Mouse (Mus musculus) limb, embryonic 14.5 days (tissue): Measurements from ENCODE around the gene Trim46. TPM values are rescaled to one million over a fixed set of nuclear protein-coding genes. Genes with fewer than 3 reads are reported as not detected.

Experiments
- ATAC-seq: fragments of 200-750 bp; cut with Nextera tagmentation; 2 replicates; pipeline ENCODE4 v1.8.0; 2017; ENCODE audit warnings: low read depth, moderate number of reproducible peaks, moderate TSS enrichment; ENCODE audit not compliant: low FRiP score
- DNase-seq: peaks from one replicate; pipeline ENCODE4 v3.0.0-alpha.2; 2015; ENCODE audit warnings: low spot score
- H3K27ac ChIP-seq: fragments of 300-500 bp; sonication (generic); replicated peaks from 2 replicates; pipeline ENCODE4 v1.5.1; 2014; ENCODE audit warnings: low read depth, mild to moderate bottlenecking, low read length, moderate library complexity, mixed read lengths
- H3K27me3 ChIP-seq: fragments of 300-500 bp; sonication (generic); 2 replicates; pipeline ENCODE4 v1.6.1; 2014; ENCODE audit warnings: low read length, mixed read lengths; ENCODE audit not compliant: control insufficient read depth, insufficient read depth
- H3K36me3 ChIP-seq: fragments of 300-500 bp; sonication (generic); 2 replicates; pipeline ENCODE4 v1.6.1; 2014; ENCODE audit warnings: mild to moderate bottlenecking, low read length, moderate library complexity, mixed read lengths; ENCODE audit not compliant: control insufficient read depth, insufficient read depth
- H3K4me1 ChIP-seq: fragments of 300-500 bp; sonication (generic); 2 replicates; pipeline ENCODE4 v1.6.1; 2014; ENCODE audit warnings: antibody characterized with exemption, low read length, mixed read lengths; ENCODE audit not compliant: control insufficient read depth, insufficient read depth
- H3K4me2 ChIP-seq: fragments of 300-500 bp; sonication (generic); replicated peaks from 2 replicates; pipeline ENCODE4 v1.6.1; 2014; ENCODE audit warnings: low read depth, mild to moderate bottlenecking, low read length, moderate library complexity; ENCODE audit not compliant: severe bottlenecking
- H3K4me3 ChIP-seq: fragments of 300-500 bp; sonication (generic); replicated peaks from 2 replicates; pipeline ENCODE4 v1.5.1; 2014; ENCODE audit warnings: low read length
- H3K9ac ChIP-seq: fragments of 300-500 bp; sonication (generic); 2 replicates; pipeline ENCODE4 v1.6.1; 2014; ENCODE audit warnings: mild to moderate bottlenecking, low read depth, low read length, moderate library complexity; ENCODE audit not compliant: severe bottlenecking
- H3K9me3 ChIP-seq: fragments of 300-500 bp; sonication (generic); 2 replicates; pipeline ENCODE4 v1.6.1; 2016; ENCODE audit warnings: low read length; ENCODE audit not compliant: control insufficient read depth
- POLR2A ChIP-seq: fragments of 200-500 bp; IDR thresholded peaks from 2 replicates; pipeline ENCODE4 v1.8.0; 2012; ENCODE audit warnings: inconsistent platforms, mild to moderate bottlenecking, moderate library complexity, borderline replicate concordance; ENCODE audit not compliant: insufficient read depth, insufficient read length; ENCODE audit errors: extremely low read depth
- WGBS: fragments of 180-500 bp; shearing (Covaris S2); extraction: QIAGEN DNeasy Blood & Tissue Kit; methylation state at CpG from one replicate; pipeline ENCODE4 v1.1.7; 2014; 5-methylcytosine and 5-hydroxymethylcytosine counted together
- polyA plus RNA-seq, 2 experiments: library from polyadenylated mRNA; depleted of rRNA in 1 of 2; stranded (reverse) in 1 of 2; unstranded in 1 of 2; fragments of >200 nt; fragmentation: Nextera tagmentation in 1 of 2; extraction: Ambion mirVana in 1 of 2; gene quantifications; 2 replicates each; pipeline versions ENCODE4 v1.2.1 to v1.2.3; 2012 to 2014

Trim46 gene
- polyA plus RNA-seq, 2 experiments, result 3.9 to 19.0 TPM

DNA sequence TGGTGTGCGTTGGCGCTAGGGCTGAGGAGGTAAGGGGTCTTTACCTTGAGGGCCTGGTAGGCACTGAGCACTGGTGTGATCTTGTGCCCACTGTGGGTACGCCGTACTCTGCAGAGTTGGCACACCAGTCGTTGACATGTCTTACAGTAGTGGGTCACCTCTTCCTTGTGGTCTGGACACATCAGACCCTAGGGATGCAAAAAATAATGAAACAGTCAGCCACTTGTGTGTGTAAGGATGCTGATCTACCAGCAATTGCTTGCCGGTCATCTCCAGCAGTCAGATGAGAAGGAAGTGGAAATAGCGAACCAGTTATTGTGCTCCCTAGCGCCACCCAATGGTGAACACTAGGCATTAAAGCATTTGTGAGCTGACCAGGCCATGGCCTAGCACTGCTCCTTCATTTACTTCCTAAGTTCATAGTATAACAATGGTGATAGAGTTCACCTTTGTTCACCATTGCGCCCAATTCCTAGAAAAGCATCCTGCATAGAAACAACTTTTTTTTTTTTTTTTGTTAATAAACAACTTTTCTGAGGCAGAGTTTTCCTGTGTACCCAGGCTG, 3.7 kb downstream of the Trim46 start:
- no peak overlapping the region for H3K4me2 ChIP-seq
- H3K36me3 ChIP-seq, result peaks cover 40% of the 10 kb centered on the region
- peaks cover 28% of the 10 kb centered on the region for H3K4me1 ChIP-seq
- no peak overlapping the region for H3K4me3 ChIP-seq
- no peak for TF ChIP-seq POLR2A
- 76% methylated on average over 9 of the region's 9 CpGs for WGBS
- no peaks in the 10 kb centered on the region for H3K27me3 ChIP-seq
- DNase-seq, result no peak
- H3K27ac ChIP-seq, result no peak overlapping the region
- H3K9me3 ChIP-seq, result no peaks in the 10 kb centered on the region
- ATAC-seq, result no peak
- no peak overlapping the region for H3K9ac ChIP-seq

GRCm38 (mm10) chr3:89238494-89238893, 7.6 kb downstream of the Trim46 start:
- no peak for TF ChIP-seq POLR2A
- H3K27ac ChIP-seq, result no peak overlapping the region
- H3K9me3 ChIP-seq, result no peaks in the 10 kb centered on the region
- peaks cover 1% of the 10 kb centered on the region for H3K4me1 ChIP-seq
- H3K36me3 ChIP-seq, result peaks cover 58% of the 10 kb centered on the region
- ATAC-seq (no peak), DNase-seq (no peak)
- 67% methylated on average over 9 of the region's 12 CpGs for WGBS
- H3K4me3 ChIP-seq, result no peak overlapping the region
- H3K9ac ChIP-seq, result no peak overlapping the region
- H3K4me2 ChIP-seq, result no peak overlapping the region
- no peaks in the 10 kb centered on the region for H3K27me3 ChIP-seq

GRCm38 (mm10) chr3:89237682-89238081, 8.4 kb downstream of the Trim46 start:
- Histone ChIP-seq H3K27ac (no peak overlapping the region), H3K27me3 (no peaks in the 10 kb centered on the region), H3K36me3 (peaks cover 61% of the 10 kb centered on the region), H3K9me3 (no peaks in the 10 kb centered on the region), H3K4me1 (no peaks in the 10 kb centered on the region), H3K4me2 (no peak overlapping the region), H3K9ac (no peak overlapping the region), H3K4me3 (no peak overlapping the region)
- no peak for DNase-seq
- no peak for ATAC-seq
- no peak for TF ChIP-seq POLR2A
- WGBS, result 91% methylated on average over 21 of the region's 21 CpGs

GRCm38 (mm10) chr3:89236516-89236915, 9.6 kb downstream of the Trim46 start:
- TF ChIP-seq POLR2A, result no peak
- no peak overlapping the region for H3K4me2 ChIP-seq
- H3K4me3 ChIP-seq, result no peak overlapping the region
- no peak overlapping the region for H3K27ac ChIP-seq
- no peaks in the 10 kb centered on the region for H3K27me3 ChIP-seq
- H3K36me3 ChIP-seq, result peaks cover 56% of the 10 kb centered on the region
- WGBS, result 86% methylated on average over 10 of the region's 10 CpGs
- ATAC-seq (no peak), DNase-seq (no peak)
- H3K9ac ChIP-seq, result no peak overlapping the region
- H3K9me3 ChIP-seq, result no peaks in the 10 kb centered on the region
- no peaks in the 10 kb centered on the region for H3K4me1 ChIP-seq

DNA sequence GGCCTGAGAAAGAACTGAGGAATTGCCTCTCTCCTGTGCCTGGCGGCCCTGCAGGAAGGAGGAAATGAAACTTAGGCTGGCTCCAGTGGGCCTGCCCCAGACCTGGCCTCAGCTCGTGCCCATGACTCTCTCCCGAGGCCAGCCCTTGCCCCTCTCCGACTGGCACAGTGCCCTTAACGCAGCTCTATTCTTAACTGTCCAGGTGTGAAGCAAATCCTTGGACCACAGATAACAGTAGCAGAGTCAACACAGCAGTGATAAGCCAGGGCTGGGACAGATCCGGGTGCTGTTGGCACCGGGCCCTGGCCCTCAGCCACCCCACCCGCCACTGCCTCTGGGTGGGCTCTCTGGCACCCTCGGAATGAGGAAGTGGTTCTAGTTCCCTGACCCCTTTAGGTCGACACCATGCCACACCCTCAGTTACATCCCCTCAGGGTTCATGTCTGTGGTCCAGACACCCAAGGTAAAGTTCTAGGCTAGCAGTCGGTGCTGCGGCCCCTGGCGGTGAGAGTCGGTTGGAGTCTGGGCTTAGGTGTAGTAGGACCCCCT, 12.5 kb downstream of the Trim46 start:
- no peak overlapping the region for H3K4me3 ChIP-seq
- WGBS, result 82% methylated on average over 14 of the region's 14 CpGs
- no peak overlapping the region for H3K4me2 ChIP-seq
- peaks cover 33% of the 10 kb centered on the region for H3K36me3 ChIP-seq
- H3K27me3 ChIP-seq, result no peaks in the 10 kb centered on the region
- H3K4me1 ChIP-seq, result peaks cover 4% of the 10 kb centered on the region
- H3K9me3 ChIP-seq, result no peaks in the 10 kb centered on the region
- ATAC-seq, result no peak
- H3K27ac ChIP-seq, result no peak overlapping the region
- DNase-seq, result no peak
- TF ChIP-seq POLR2A, result no peak
- H3K9ac ChIP-seq, result no peak overlapping the region
